Mouse (Mus musculus): ENCODE measurements around the gene Hoxd4.

GRCm38 (mm10) chr2:74699664-74700545 is 11.8 kb upstream of the Hoxd4 start:
- no peak for TF ChIP-seq POLR2A (IDR thresholded peaks at IDR 0.05; ENCODE audit: low read depth, low read length)
- TF ChIP-seq CTCF (IDR thresholded peaks at IDR 0.05; ENCODE audit: borderline replicate concordance, insufficient read depth, low read length), result no peak
